Mouse (Mus musculus): ENCODE measurements at regions not wholly inside any gene's neighbourhood (a gene's known extent, or its start where the extent isn't known, plus 50 kb on each side); places are given as distances from the start of the nearest gene placed in this dataset.

- no peak for DNase-seq (ENCODE audit: low spot score)
These were observed 180.9 kb downstream of the Zfp365 start for GRCm38 (mm10) chr10:67731577-67731976.

GRCm38 (mm10) chr10:67729271-67729670 is 180.5 kb upstream of the Ado start:
- peak; percentile 78 for DNase-seq (ENCODE audit: low spot score)

- no peak for DNase-seq (ENCODE audit: low spot score)
These were observed 178.8 kb upstream of the Ado start for GRCm38 (mm10) chr10:67727580-67727979.

GRCm38 (mm10) chr10:67726796-67727195 is 178.0 kb upstream of the Ado start:
- DNase-seq (ENCODE audit: low spot score), result no peak

GRCm38 (mm10) chr10:67726351-67726750 is 177.6 kb upstream of the Ado start:
- no peak for DNase-seq (ENCODE audit: low spot score)

- no peak for DNase-seq (ENCODE audit: low spot score)
These were observed 173.0 kb upstream of the Ado start for GRCm38 (mm10) chr10:67721787-67722186.

- no peak for DNase-seq (ENCODE audit: low spot score)
These were observed 168.8 kb upstream of the Ado start for GRCm38 (mm10) chr10:67717506-67717905.

GRCm38 (mm10) chr10:67715046-67715445 is 166.3 kb upstream of the Ado start:
- DNase-seq (ENCODE audit: low spot score), result no peak

- no peak for DNase-seq (ENCODE audit: low spot score)
These were observed 164.3 kb upstream of the Ado start for GRCm38 (mm10) chr10:67713098-67713497.

GRCm38 (mm10) chr10:67712665-67713064 is 163.9 kb upstream of the Ado start:
- DNase-seq (ENCODE audit: low spot score), result peak; percentile 15

- peak; percentile 12 for DNase-seq (ENCODE audit: low spot score)
These were observed 163.2 kb upstream of the Ado start for GRCm38 (mm10) chr10:67711961-67712360.

- DNase-seq (ENCODE audit: low spot score), result no peak
These were observed 157.7 kb upstream of the Ado start for GRCm38 (mm10) chr10:67706436-67706835.

GRCm38 (mm10) chr10:67702783-67703455 is 154.2 kb upstream of the Ado start:
- DNase-seq (ENCODE audit: low spot score), result no peak

GRCm38 (mm10) chr10:67697401-67698195 is 148.8 kb upstream of the Ado start:
- DNase-seq (ENCODE audit: low spot score), result no peak

GRCm38 (mm10) chr10:67695891-67696853 is 147.4 kb upstream of the Ado start:
- DNase-seq (ENCODE audit: low spot score), result no peak

GRCm38 (mm10) chr10:67694751-67695150 is 146.0 kb upstream of the Ado start:
- DNase-seq (ENCODE audit: low spot score), result no peak

- DNase-seq (ENCODE audit: low spot score), result no peak
These were observed 144.8 kb upstream of the Ado start for GRCm38 (mm10) chr10:67693586-67693985.

- no peak for DNase-seq (ENCODE audit: low spot score)
These were observed 141.4 kb upstream of the Ado start for GRCm38 (mm10) chr10:67689944-67690670.

GRCm38 (mm10) chr10:67679382-67679781 is 130.6 kb upstream of the Ado start:
- no peak for DNase-seq (ENCODE audit: low spot score)

- DNase-seq (ENCODE audit: low spot score), result no peak
These were observed 124.7 kb upstream of the Ado start for GRCm38 (mm10) chr10:67673450-67673849.

- no peak for DNase-seq (ENCODE audit: low spot score)
These were observed 123.5 kb upstream of the Ado start for GRCm38 (mm10) chr10:67672281-67672680.

GRCm38 (mm10) chr10:67669066-67669465 is 120.3 kb upstream of the Ado start:
- no peak for DNase-seq (ENCODE audit: low spot score)
